Mouse (Mus musculus) olfactory bulb, adult 2 months (tissue): ENCODE measurements around the gene Srsf12.

Source experiments
- CTCF ChIP-seq: fragments of 200-500 bp; IDR thresholded peaks from 2 replicates; pipeline ENCODE4 v1.5.1; 2012; ENCODE audit warnings: low read depth, mild to moderate bottlenecking, low read length, moderate library complexity; ENCODE audit not compliant: insufficient read depth
- POLR2A ChIP-seq: fragments of 200-500 bp; IDR thresholded peaks from 2 replicates; pipeline ENCODE4 v1.6.1; 2012; ENCODE audit warnings: mild to moderate bottlenecking, low read depth, low read length, moderate library complexity; ENCODE audit not compliant: insufficient read depth

- TF ChIP-seq CTCF (no peak), POLR2A (peak; percentile 32)
Measured at GRCm38 (mm10) chr4:33188781-33189734, 19.7 kb upstream of the Srsf12 start.
